Mouse (Mus musculus): ENCODE measurements around the gene Tmem98. TPM values are rescaled to one million over a fixed set of nuclear protein-coding genes. Genes with fewer than 3 reads are reported as not detected.

Tmem98 gene
- total and polyA plus RNA-seq, 3 experiments: 12.7 to 21.3 (median 18.4) TPM

DNA sequence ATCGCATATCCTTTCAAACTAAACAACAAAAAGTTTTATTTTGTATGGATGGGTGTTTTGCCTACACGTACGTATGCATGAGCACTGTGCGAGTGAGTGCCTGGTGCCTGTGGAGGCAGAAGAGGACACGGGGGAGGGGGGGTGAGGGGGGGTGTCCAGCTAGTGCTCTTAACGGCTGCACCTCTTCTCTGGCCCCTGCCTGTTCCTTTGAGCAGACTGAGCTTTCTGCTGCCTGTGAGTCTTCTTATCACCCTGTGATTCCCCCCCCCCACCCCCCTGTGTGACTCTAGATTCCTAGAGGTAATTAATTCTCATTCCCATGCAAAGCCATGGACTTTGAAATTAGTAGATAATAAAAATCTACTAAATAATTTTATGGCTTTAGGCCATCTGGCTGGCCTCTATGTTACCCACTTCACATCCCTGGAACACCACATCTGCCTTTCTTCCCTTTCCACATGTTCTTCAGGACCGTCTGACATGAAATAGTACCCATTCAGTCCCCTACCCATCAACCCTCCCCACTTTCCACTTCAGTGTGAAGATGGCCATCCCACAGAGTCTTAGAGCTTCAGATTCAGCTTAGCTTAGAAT, 20.2 kb upstream of the Tmem98 start:
- Histone ChIP-seq H3K4me2 (ENCODE audit: insufficient read depth, low read depth, poor library complexity, severe bottlenecking) (no peak overlapping the region), H3K9me3 (replicated peaks; ENCODE audit: low read length) (no peaks in the 10 kb centered on the region), H3K36me3 (replicated peaks in 1 of 2; ENCODE audit: control insufficient read depth in 1 of 2, insufficient read depth in 1 of 2, low read length in 1 of 2) (no peaks in the 10 kb centered on the region), H3K4me3 (replicated peaks in 1 of 3; ENCODE audit: low read depth in 2 of 3, low read length in 2 of 3, poor library complexity in 1 of 3) (no peak overlapping the region), H3K79me2 (replicated peaks; ENCODE audit: control insufficient read depth, extremely low read depth, insufficient read depth, poor library complexity, severe bottlenecking) (no peaks in the 10 kb centered on the region), H3K4me1 (ENCODE audit: control insufficient read depth in 1 of 2, insufficient read depth in 2 of 2) (peaks cover 11 to 33% of the 10 kb centered on the region in 2 experiments), H3K9ac (ENCODE audit: insufficient read depth, low read depth) (no peak overlapping the region), H3K27me3 (replicated peaks) (no peaks in the 10 kb centered on the region), H3K27ac (ENCODE audit: insufficient read depth, low read depth) (no peak overlapping the region)
- TF ChIP-seq USF2 (conservative IDR thresholded peaks at IDR 0.05; ENCODE audit: low read depth, low read length): no peak
- DNase-seq (ENCODE audit: extremely low read depth): no peak
- in situ Hi-C loops (cut with MboI; ENCODE audit: low pct_ligation_motif_present, low pct_unique_long_range_greater_than_20kb, low sequenced_read_pairs) (loop anchor here (10.0 kb wide), 1 partner anchor 95 kb away; no protein-coding TSS in a partner anchor), dilution Hi-C loops (cut with MboI; ENCODE audit: extremely low pct_ligation_motif_present, extremely low pct_unique_long_range_greater_than_20kb, low sequenced_read_pairs) (no loop called here)

DNA sequence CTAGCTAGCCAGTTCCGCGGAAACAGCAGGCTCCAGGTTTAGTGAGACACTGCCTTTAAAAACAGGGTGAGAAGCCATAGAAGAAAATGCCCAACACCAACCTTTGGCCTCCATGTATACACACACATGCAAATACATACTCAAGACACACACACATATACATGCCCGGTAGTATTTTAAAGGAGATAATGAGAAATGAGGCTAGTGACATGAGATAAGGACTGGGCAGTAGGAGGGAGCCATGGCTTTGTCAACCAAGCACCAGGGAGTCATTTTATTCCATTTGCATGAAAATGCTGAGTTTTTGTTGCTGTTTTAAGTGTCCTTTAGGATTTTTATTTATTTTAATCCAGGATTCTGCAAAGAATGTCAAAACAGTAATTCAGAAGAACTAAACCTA, 19.6 kb upstream of the Tmem98 start:
- no peaks in the 10 kb centered on the region for H3K79me2 ChIP-seq (replicated peaks; ENCODE audit: control insufficient read depth, extremely low read depth, insufficient read depth, poor library complexity, severe bottlenecking)
- peaks cover 9 to 26% of the 10 kb centered on the region in 2 experiments for H3K4me1 ChIP-seq (ENCODE audit: control insufficient read depth in 1 of 2, insufficient read depth in 2 of 2)
- H3K36me3 ChIP-seq (replicated peaks in 1 of 2; ENCODE audit: control insufficient read depth in 1 of 2, insufficient read depth in 1 of 2, low read length in 1 of 2): no peaks in the 10 kb centered on the region
- no peaks in the 10 kb centered on the region for H3K9me3 ChIP-seq (replicated peaks; ENCODE audit: low read length)
- no peak for DNase-seq (ENCODE audit: extremely low read depth)
- H3K4me3 ChIP-seq (replicated peaks in 1 of 3; ENCODE audit: low read depth in 2 of 3, low read length in 2 of 3, poor library complexity in 1 of 3): no peak overlapping the region
- in situ Hi-C loops (cut with MboI; ENCODE audit: low pct_ligation_motif_present, low pct_unique_long_range_greater_than_20kb, low sequenced_read_pairs) (no loop called here), dilution Hi-C loops (cut with MboI; ENCODE audit: extremely low pct_ligation_motif_present, extremely low pct_unique_long_range_greater_than_20kb, low sequenced_read_pairs) (no loop called here)
- no peak overlapping the region for H3K27ac ChIP-seq (ENCODE audit: insufficient read depth, low read depth)
- no peaks in the 10 kb centered on the region for H3K27me3 ChIP-seq (replicated peaks)
- H3K9ac ChIP-seq (ENCODE audit: insufficient read depth, low read depth): no peak overlapping the region
- H3K4me2 ChIP-seq (ENCODE audit: insufficient read depth, low read depth, poor library complexity, severe bottlenecking): no peak overlapping the region
- TF ChIP-seq EP300 (IDR thresholded peaks at IDR 0.05; ENCODE audit: low read length): no peak
- TF ChIP-seq IRF4 (IDR thresholded peaks at IDR 0.05; ENCODE audit: low read depth, low read length): no peak
- no peak for TF ChIP-seq KAT2A (IDR thresholded peaks at IDR 0.05; ENCODE audit: insufficient replicate concordance, low read length)
- no peak for TF ChIP-seq CTCF (conservative IDR thresholded peaks at IDR 0.05 in 1 of 2, IDR thresholded peaks at IDR 0.05 in 1 of 2; ENCODE audit: low read depth in 2 of 2, low read length in 2 of 2)
- no peak for TF ChIP-seq RAD21 (IDR thresholded peaks at IDR 0.05; ENCODE audit: low read depth, low read length)
- TF ChIP-seq ZMIZ1 (IDR thresholded peaks at IDR 0.05; ENCODE audit: low read depth, low read length): no peak
- no peak for TF ChIP-seq NRF1 (IDR thresholded peaks at IDR 0.05; ENCODE audit: low read depth, low read length)
- TF ChIP-seq MAFK (IDR thresholded peaks at IDR 0.05; ENCODE audit: insufficient replicate concordance, low read length): no peak
- TF ChIP-seq ZKSCAN1 (IDR thresholded peaks at IDR 0.05; ENCODE audit: borderline replicate concordance, low read depth, low read length): no peak
- TF ChIP-seq MEF2A (IDR thresholded peaks at IDR 0.05; ENCODE audit: borderline replicate concordance, low read depth, low read length): no peak
- TF ChIP-seq ZNF384 (IDR thresholded peaks at IDR 0.05; ENCODE audit: low read depth, low read length): no peak
- no peak for TF ChIP-seq JUND (conservative IDR thresholded peaks at IDR 0.05; ENCODE audit: low read depth, low read length)
- TF ChIP-seq MAX (IDR thresholded peaks at IDR 0.05; ENCODE audit: low read length): no peak
- TF ChIP-seq UBTF (IDR thresholded peaks at IDR 0.05; ENCODE audit: low read depth, low read length): no peak
- no peak for TF ChIP-seq POLR2A (IDR thresholded peaks at IDR 0.05; ENCODE audit: low read depth, low read length)
- TF ChIP-seq MXI1 (IDR thresholded peaks at IDR 0.05; ENCODE audit: low read depth, low read length): no peak
- no peak for TF ChIP-seq JUN (IDR thresholded peaks at IDR 0.05; ENCODE audit: insufficient read depth, low read depth, low read length)
